Mouse (Mus musculus): ENCODE data around the gene Mpp2. TPM values are rescaled to one million over a fixed set of nuclear protein-coding genes. Genes with fewer than 3 reads are reported as not detected.
A peak's percentile ranks its signal among the peaks of the same experiment; 100 is the strongest.

Mpp2 gene
- polyA plus RNA-seq, 1 experiment from 2014 or later, result 12.8 TPM

GRCm38 (mm10) chr11:102037789-102038188 is 50.5 kb downstream of the Mpp2 start:
- WGBS, result 85% methylated on average over 6 of the region's 6 CpGs
- H3K4me2 ChIP-seq, result no peak overlapping the region
- DNase-seq (ENCODE audit: low spot score), result no peak
- H3K27ac ChIP-seq (ENCODE audit: low read depth, low read length), result no peak overlapping the region
- no peaks in the 10 kb centered on the region for H3K36me3 ChIP-seq (ENCODE audit: control insufficient read depth, insufficient read depth, low read length)
- H3K4me1 ChIP-seq (replicated peaks; ENCODE audit: control insufficient read depth, insufficient read depth, low read length), result no peaks in the 10 kb centered on the region
- H3K9me3 ChIP-seq (ENCODE audit: control insufficient read depth, low read length), result no peaks in the 10 kb centered on the region
- H3K4me3 ChIP-seq (ENCODE audit: low read depth, low read length), result no peak overlapping the region
- no peak overlapping the region for H3K9ac ChIP-seq (ENCODE audit: low read depth, low read length)
- no peak for ATAC-seq (replicated peaks; ENCODE audit: low FRiP score)
- H3K27me3 ChIP-seq (replicated peaks; ENCODE audit: control insufficient read depth, insufficient read depth, low read length), result no peaks in the 10 kb centered on the region

- no peak overlapping the region for H3K4me2 ChIP-seq
- no peaks in the 10 kb centered on the region for H3K9me3 ChIP-seq (ENCODE audit: control insufficient read depth, low read length)
- no peaks in the 10 kb centered on the region for H3K4me1 ChIP-seq (replicated peaks; ENCODE audit: control insufficient read depth, insufficient read depth, low read length)
- no peak overlapping the region for H3K9ac ChIP-seq (ENCODE audit: low read depth, low read length)
- DNase-seq (ENCODE audit: low spot score) (no peak), ATAC-seq (replicated peaks; ENCODE audit: low FRiP score) (no peak)
- no peaks in the 10 kb centered on the region for H3K36me3 ChIP-seq (ENCODE audit: control insufficient read depth, insufficient read depth, low read length)
- H3K4me3 ChIP-seq (ENCODE audit: low read depth, low read length), result no peak overlapping the region
- no peak overlapping the region for H3K27ac ChIP-seq (ENCODE audit: low read depth, low read length)
- 72% methylated on average over 7 of the region's 7 CpGs for WGBS
- no peaks in the 10 kb centered on the region for H3K27me3 ChIP-seq (replicated peaks; ENCODE audit: control insufficient read depth, insufficient read depth, low read length)
These were observed 52.0 kb downstream of the Mpp2 start for GRCm38 (mm10) chr11:102036336-102036735.

DNA sequence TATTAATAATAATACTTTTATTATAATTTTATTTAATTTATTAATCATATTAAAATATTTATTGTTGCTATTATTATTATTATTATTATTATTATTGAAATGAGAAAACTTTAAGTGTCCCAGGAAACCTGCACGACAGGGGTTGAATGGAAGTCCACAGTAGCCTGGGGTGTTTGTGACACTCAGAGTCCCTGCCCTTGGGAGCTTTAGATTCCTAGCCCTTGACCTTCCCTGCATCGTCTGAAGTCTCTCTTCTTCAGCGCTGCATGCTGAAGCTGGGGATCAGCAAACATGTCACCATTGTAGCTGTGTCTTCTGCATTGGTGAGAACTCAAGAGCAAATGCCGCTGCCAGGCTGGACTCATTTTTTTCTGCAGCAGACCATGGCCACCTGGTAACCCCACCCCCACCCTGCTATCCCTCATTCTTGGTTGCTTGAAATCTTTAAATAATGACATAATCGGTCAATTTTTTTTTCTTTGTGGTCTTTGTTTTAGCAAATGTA is 52.8 kb downstream of the Mpp2 start:
- Histone ChIP-seq H3K36me3 (ENCODE audit: control insufficient read depth, insufficient read depth, low read length) (no peaks in the 10 kb centered on the region), H3K27ac (ENCODE audit: low read depth, low read length) (no peak overlapping the region), H3K4me3 (ENCODE audit: low read depth, low read length) (no peak overlapping the region), H3K9me3 (ENCODE audit: control insufficient read depth, low read length) (no peaks in the 10 kb centered on the region), H3K4me2 (no peak overlapping the region), H3K27me3 (replicated peaks; ENCODE audit: control insufficient read depth, insufficient read depth, low read length) (0 out of 2 replicates have a peak, but pooled peaks cover 4% of the 10 kb centered on the region), H3K4me1 (replicated peaks; ENCODE audit: control insufficient read depth, insufficient read depth, low read length) (no peaks in the 10 kb centered on the region), H3K9ac (ENCODE audit: low read depth, low read length) (no peak overlapping the region)
- WGBS, result 82% methylated on average over 5 of the region's 5 CpGs
- ATAC-seq (replicated peaks; ENCODE audit: low FRiP score) (no peak), DNase-seq (ENCODE audit: low spot score) (no peak)

DNA sequence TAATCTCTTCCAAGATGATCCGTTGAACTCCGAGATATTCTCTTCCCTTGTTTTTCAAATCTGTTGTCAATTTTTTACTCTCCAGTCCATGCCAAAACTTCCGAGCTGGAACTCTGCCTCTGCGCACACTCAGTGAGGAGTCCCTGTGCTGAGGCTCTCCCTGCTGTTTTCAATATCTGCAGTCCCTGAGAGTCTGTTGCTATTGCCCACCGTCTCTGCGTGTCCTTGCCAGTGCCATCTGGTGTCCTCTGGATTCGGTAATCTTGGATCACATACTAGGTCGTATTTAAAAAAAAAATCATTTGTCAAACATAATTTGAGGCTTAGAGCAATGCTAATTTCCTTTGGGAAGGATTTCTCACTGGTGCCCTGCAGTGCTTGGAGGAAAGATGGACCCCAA is 53.4 kb downstream of the Mpp2 start:
- DNase-seq (ENCODE audit: low spot score), result no peak

GRCm38 (mm10) chr11:102033055-102033591 is 55.2 kb downstream of the Mpp2 start:
- Histone ChIP-seq H3K36me3 (ENCODE audit: control insufficient read depth, insufficient read depth, low read length) (no peaks in the 10 kb centered on the region), H3K9ac (ENCODE audit: low read depth, low read length) (no peak overlapping the region), H3K27me3 (replicated peaks; ENCODE audit: control insufficient read depth, insufficient read depth, low read length) (peaks cover 7% of the 10 kb centered on the region; the same call in 1 of the 2 replicates), H3K27ac (ENCODE audit: low read depth, low read length) (no peak overlapping the region), H3K4me1 (replicated peaks; ENCODE audit: control insufficient read depth, insufficient read depth, low read length) (peaks cover 5% of the 10 kb centered on the region; the same call in 1 of the 2 replicates), H3K4me2 (no peak overlapping the region), H3K4me3 (ENCODE audit: low read depth, low read length) (no peak overlapping the region), H3K9me3 (ENCODE audit: control insufficient read depth, low read length) (no peaks in the 10 kb centered on the region)
- ATAC-seq (replicated peaks; ENCODE audit: low FRiP score), result no peak
- DNase-seq (ENCODE audit: low spot score), result no peak
- WGBS, result 87% methylated on average over 12 of the region's 12 CpGs

More for the DNA sequence above, 53.4 kb downstream of the Mpp2 start:
- Histone ChIP-seq H3K4me3 (ENCODE audit: low read depth, low read length) (no peak overlapping the region), H3K9ac (ENCODE audit: low read depth, low read length) (no peak overlapping the region), H3K27me3 (replicated peaks; ENCODE audit: control insufficient read depth, insufficient read depth, low read length) (0 out of 2 replicates have a peak, but pooled peaks cover 4% of the 10 kb centered on the region), H3K9me3 (ENCODE audit: control insufficient read depth, low read length) (no peaks in the 10 kb centered on the region), H3K4me1 (replicated peaks; ENCODE audit: control insufficient read depth, insufficient read depth, low read length) (no peaks in the 10 kb centered on the region), H3K4me2 (no peak overlapping the region), H3K27ac (ENCODE audit: low read depth, low read length) (no peak overlapping the region), H3K36me3 (ENCODE audit: control insufficient read depth, insufficient read depth, low read length) (no peaks in the 10 kb centered on the region)
- no peak for ATAC-seq (replicated peaks; ENCODE audit: low FRiP score)
- 75% methylated on average over 8 of the region's 8 CpGs for WGBS

- 76% methylated on average over 7 of the region's 7 CpGs for WGBS
- ATAC-seq (replicated peaks; ENCODE audit: low FRiP score) (no peak), DNase-seq (ENCODE audit: low spot score) (no peak)
- Histone ChIP-seq H3K9me3 (ENCODE audit: control insufficient read depth, low read length) (no peaks in the 10 kb centered on the region), H3K9ac (ENCODE audit: low read depth, low read length) (no peak overlapping the region), H3K4me3 (ENCODE audit: low read depth, low read length) (no peak overlapping the region), H3K27ac (ENCODE audit: low read depth, low read length) (no peak overlapping the region), H3K4me2 (no peak overlapping the region), H3K4me1 (replicated peaks; ENCODE audit: control insufficient read depth, insufficient read depth, low read length) (peaks cover 12% of the 10 kb centered on the region), H3K27me3 (replicated peaks; ENCODE audit: control insufficient read depth, insufficient read depth, low read length) (peaks cover 27% of the 10 kb centered on the region), H3K36me3 (ENCODE audit: control insufficient read depth, insufficient read depth, low read length) (no peaks in the 10 kb centered on the region)
These were observed 57.2 kb downstream of the Mpp2 start for GRCm38 (mm10) chr11:102031149-102031548.

GRCm38 (mm10) chr11:102029966-102030365 is 58.3 kb downstream of the Mpp2 start:
- Histone ChIP-seq H3K36me3 (ENCODE audit: control insufficient read depth, insufficient read depth, low read length) (no peaks in the 10 kb centered on the region), H3K4me1 (replicated peaks; ENCODE audit: control insufficient read depth, insufficient read depth, low read length) (peaks cover 12% of the 10 kb centered on the region), H3K4me3 (ENCODE audit: low read depth, low read length) (no peak overlapping the region), H3K27ac (ENCODE audit: low read depth, low read length) (no peak overlapping the region), H3K9me3 (ENCODE audit: control insufficient read depth, low read length) (no peaks in the 10 kb centered on the region), H3K27me3 (replicated peaks; ENCODE audit: control insufficient read depth, insufficient read depth, low read length) (peaks cover 39% of the 10 kb centered on the region), H3K9ac (ENCODE audit: low read depth, low read length) (no peak overlapping the region), H3K4me2 (no peak overlapping the region)
- 46% methylated on average over 7 of the region's 7 CpGs for WGBS
- no peak for ATAC-seq (replicated peaks; ENCODE audit: low FRiP score)
- DNase-seq (ENCODE audit: low spot score), result no peak

GRCm38 (mm10) chr11:102029304-102029703 is 59.0 kb downstream of the Mpp2 start:
- H3K27me3 ChIP-seq (replicated peaks; ENCODE audit: control insufficient read depth, insufficient read depth, low read length), result peaks cover 39% of the 10 kb centered on the region
- ATAC-seq (replicated peaks; ENCODE audit: low FRiP score), result no peak
- no peak overlapping the region for H3K4me3 ChIP-seq (ENCODE audit: low read depth, low read length)
- H3K4me2 ChIP-seq, result no peak overlapping the region
- no peak for DNase-seq (ENCODE audit: low spot score)
- H3K4me1 ChIP-seq (replicated peaks; ENCODE audit: control insufficient read depth, insufficient read depth, low read length), result peaks cover 12% of the 10 kb centered on the region
- 44% methylated on average over 4 of the region's 4 CpGs for whole genome bisulfite sequencing
- no peak overlapping the region for H3K27ac ChIP-seq (ENCODE audit: low read depth, low read length)
- H3K9ac ChIP-seq (ENCODE audit: low read depth, low read length), result no peak overlapping the region
- H3K9me3 ChIP-seq (ENCODE audit: control insufficient read depth, low read length), result no peaks in the 10 kb centered on the region
- no peaks in the 10 kb centered on the region for H3K36me3 ChIP-seq (ENCODE audit: control insufficient read depth, insufficient read depth, low read length)

DNA sequence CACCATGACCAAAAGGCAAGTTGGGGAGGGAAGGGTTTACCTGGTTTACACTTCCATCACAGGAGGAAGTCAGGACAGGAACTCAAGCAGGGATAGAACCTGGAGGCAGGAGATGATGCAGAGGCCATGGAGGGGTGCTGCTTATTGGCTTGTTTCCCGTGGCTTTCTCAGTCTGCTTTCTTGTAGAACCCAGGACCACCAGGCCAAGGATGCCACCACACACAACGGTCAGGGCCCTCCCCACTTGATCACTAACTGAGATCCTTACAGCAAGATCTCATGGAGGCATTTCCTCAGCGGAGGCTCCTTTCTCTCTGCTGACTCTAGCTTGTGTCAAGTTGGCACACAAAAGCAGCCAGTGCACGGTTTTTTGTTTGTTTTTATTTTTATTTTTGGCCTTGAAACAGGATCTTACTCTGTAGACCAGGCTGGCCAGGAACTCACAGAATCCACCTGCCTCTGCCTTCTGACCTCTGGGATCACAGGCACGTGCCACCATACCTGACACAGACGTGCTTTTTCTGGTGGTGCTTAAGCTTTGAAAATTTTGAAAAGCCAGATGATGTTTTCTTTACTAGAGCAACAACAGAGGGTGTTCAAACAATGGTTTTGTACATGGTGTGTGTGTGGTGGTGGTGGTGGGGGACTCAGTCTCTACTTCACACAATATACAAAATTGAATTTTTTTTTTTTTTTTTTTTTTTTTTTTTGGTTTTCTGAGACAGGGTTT is 60.1 kb downstream of the Mpp2 start, which contains the start of gene Mpp3:
TSS of gene Mpp3 (minus strand) at position 375 of the 730 bp plus-strand sequence.
- DNase-seq (ENCODE audit: low spot score), result no peak
- peaks cover 12% of the 10 kb centered on the region for H3K4me1 ChIP-seq (replicated peaks; ENCODE audit: control insufficient read depth, insufficient read depth, low read length)
- H3K4me3 ChIP-seq (ENCODE audit: low read depth, low read length), result peak within 1 kb of the TSS; percentile 60
- H3K4me2 ChIP-seq, result peak within 1 kb of the TSS; percentile 85
- H3K27ac ChIP-seq (ENCODE audit: low read depth, low read length), result no peak within 1 kb of the TSS
- WGBS, result 70% methylated on average over 6 of the region's 6 CpGs
- ATAC-seq (replicated peaks; ENCODE audit: low FRiP score), result no peak
- H3K9me3 ChIP-seq (ENCODE audit: control insufficient read depth, low read length), result no peaks in the 10 kb centered on the region
- no peaks in the 10 kb centered on the region for H3K36me3 ChIP-seq (ENCODE audit: control insufficient read depth, insufficient read depth, low read length)
- peaks cover 49% of the 10 kb centered on the region for H3K27me3 ChIP-seq (replicated peaks; ENCODE audit: control insufficient read depth, insufficient read depth, low read length)
- H3K9ac ChIP-seq (ENCODE audit: low read depth, low read length), result no peak within 1 kb of the TSS
